Mouse (Mus musculus): ENCODE measurements around the gene Slc25a31. TPM values are rescaled to one million over a fixed set of nuclear protein-coding genes. Genes with fewer than 3 reads are reported as not detected.

The Slc25a31 gene
- total RNA-seq, 2 experiments from 2014 or later: 0.36 TPM; not detected in 1

- intact Hi-C loops (cut with DNase I): no loop called here
- no peak for DNase-seq (ENCODE audit: extremely low spot score in 1 of 2, low spot score in 2 of 2)
Observed at GRCm38 (mm10) chr3:40704816-40705430, 3.7 kb upstream of the Slc25a31 start.

- DNase-seq (ENCODE audit: extremely low spot score in 1 of 2, low spot score in 2 of 2): no peak
- intact Hi-C loops (cut with DNase I): no loop called here
Observed at GRCm38 (mm10) chr3:40716056-40716455, 7.4 kb downstream of the Slc25a31 start.

DNA sequence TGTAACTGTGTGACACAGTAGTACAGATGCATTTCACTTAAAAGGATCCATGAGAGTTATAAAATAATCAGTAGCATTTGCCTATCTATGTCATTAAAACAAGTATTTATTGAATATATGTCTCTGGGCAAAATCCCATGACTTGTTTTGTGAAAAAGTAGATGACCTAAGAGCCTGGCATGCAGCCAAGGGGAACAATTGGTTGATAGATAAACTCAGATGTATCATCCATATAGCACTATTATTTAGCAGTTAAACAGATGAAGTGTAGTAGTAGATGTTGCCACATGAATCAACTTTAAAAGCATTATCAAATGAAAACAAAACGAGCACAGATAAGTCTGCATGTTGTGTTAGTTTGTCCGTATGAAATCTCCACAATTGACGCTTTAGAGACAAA is 10.4 kb downstream of the Slc25a31 start:
- DNase-seq (ENCODE audit: extremely low spot score in 1 of 2, low spot score in 2 of 2): no peak
- intact Hi-C loops (cut with DNase I): no loop called here

- intact Hi-C loops (cut with DNase I): no loop called here
- DNase-seq (ENCODE audit: extremely low spot score in 1 of 2, low spot score in 2 of 2): no peak
Observed at GRCm38 (mm10) chr3:40738381-40738912, 29.8 kb downstream of the Slc25a31 start.

DNA sequence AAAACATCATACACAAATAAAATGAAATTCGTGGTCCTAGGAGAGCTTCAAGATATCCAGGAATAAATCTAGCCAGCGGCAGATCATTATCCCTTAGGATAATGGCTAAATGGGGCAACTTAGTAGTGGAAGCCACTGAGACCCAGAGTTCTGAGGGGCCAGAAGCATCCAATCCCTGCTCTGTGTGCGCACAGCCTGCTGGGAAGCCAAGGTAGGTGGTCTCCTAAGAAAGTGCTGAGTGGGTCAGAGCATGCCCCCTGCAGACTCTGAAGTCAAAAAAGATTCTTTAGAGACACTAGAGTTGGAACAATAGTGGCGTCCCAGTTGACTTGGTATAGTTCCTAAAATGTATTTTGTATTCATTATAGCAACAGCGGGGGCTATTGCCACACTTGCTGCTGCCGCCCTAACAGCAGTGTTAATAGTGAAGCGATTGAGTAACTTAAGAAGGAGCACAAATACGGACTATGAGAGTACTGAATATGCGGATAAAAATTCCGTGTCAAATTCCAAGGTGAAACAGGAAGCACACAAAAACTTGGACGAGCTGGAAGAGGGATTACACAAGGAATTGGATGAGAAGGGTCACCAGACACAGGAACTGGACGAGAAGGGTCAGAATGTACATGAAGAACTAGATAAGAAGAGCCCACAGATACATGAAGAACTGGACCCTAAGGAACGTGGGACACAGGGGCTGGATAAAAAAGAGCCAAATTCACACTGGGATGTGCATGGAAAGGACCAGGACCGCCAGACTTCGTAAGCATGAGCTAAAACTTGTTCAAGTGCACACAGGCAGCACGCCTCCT is 35.6 kb downstream of the Slc25a31 start, which contains the start of gene Hspa4l:
Gene Hspa4l, plus strand, starts transcription at position 472 of the 812 bp plus-strand sequence.
- no peak for DNase-seq (ENCODE audit: extremely low spot score in 1 of 2, low spot score in 2 of 2)
- intact Hi-C loops (cut with DNase I): loop anchor here (2.0 kb wide), 1 partner anchor 213 kb away; the partner anchor contains the start of gene Intu

DNA sequence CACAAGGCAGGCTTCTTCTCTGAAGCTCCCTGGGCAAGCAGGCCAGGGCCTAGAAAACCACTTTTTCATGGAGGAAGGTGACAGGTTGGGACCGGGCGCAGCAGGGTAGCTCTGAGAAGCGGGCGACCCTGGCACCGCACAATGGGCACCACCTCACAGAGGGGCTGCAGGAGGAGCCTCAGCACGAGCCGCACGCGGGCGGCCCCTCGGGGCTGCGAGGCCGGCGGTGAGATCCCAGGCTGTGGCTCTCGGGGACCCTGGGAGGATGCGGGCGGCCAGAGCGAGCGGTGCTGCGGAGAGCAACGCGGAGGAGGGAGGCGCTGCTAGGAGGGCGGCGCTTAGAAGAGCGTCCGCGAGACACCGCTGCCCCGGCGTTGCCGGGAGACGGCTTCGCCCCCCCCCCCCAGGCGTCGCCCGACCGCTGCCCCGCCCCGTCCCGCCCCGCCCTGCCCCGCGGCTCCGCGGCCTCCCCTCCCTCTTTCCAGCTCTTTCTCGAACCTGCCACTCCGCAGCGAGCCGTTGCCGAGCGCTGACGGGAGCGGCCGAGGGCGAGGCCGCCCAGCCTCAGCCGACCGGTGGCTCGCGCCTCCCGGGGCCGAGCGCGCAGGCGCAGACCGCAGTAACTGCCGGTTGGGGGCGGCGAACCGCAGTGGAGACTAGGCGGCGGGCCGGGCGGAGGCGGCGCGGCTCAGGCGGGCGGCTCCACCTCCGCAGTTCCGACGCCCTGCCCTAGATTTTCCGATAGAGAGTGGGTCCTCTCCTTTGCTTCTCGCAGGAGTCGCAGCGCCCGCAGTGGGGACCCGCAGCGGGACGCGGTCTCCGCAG is 36.4 kb downstream of the Slc25a31 start:
- intact Hi-C loops (cut with DNase I): loop anchor here (2.0 kb wide), 1 partner anchor 214 kb away; the partner anchor contains the start of gene Intu
- peak; percentile 84 to 94 for DNase-seq (ENCODE audit: extremely low spot score in 1 of 2, low spot score in 2 of 2)

GRCm38 (mm10) chr3:40745661-40746547 is 37.2 kb downstream of the Slc25a31 start:
- DNase-seq (ENCODE audit: extremely low spot score in 1 of 2, low spot score in 2 of 2): no peak
- intact Hi-C loops (cut with DNase I): loop anchor here (2.0 kb wide), 1 partner anchor 215 kb away; the partner anchor contains the start of gene Intu

GRCm38 (mm10) chr3:40760746-40761145 is 52.1 kb downstream of the Slc25a31 start:
- no peak for DNase-seq (ENCODE audit: extremely low spot score in 1 of 2, low spot score in 2 of 2)
- intact Hi-C loops (cut with DNase I): no loop called here

- no peak for DNase-seq (ENCODE audit: extremely low spot score in 1 of 2, low spot score in 2 of 2)
- intact Hi-C loops (cut with DNase I): no loop called here
Observed at GRCm38 (mm10) chr3:40761312-40761711, 52.7 kb downstream of the Slc25a31 start.

Other genes starting within 250 kb of the Slc25a31 start
- gene Intu, start 177.6 kb upstream of the Slc25a31 start, total RNA-seq (2021): 1 to 10 TPM; 5.2 to 5.9 TPM
- gene Hspa4l, start 35.6 kb downstream of the Slc25a31 start, total RNA-seq (2021): 100 to 1,000 TPM in 1 of 2 experiments, 10 to 100 TPM in 1; 92.8 to 101 TPM
- 1 to 10 TPM; 5.8 to 7.0 TPM for gene Plk4, start 91.2 kb downstream of the Slc25a31 start, total RNA-seq (2021)
- gene Mfsd8, start 138.0 kb downstream of the Slc25a31 start, total RNA-seq (2021): 10 to 100 TPM; 16.8 to 18.2 TPM
- 10 to 100 TPM; 13.5 to 15.2 TPM for gene Abhd18, start 138.1 kb downstream of the Slc25a31 start, total RNA-seq (2021)
- gene 1700034I23Rik, start 193.7 kb downstream of the Slc25a31 start, total RNA-seq (2021): under 1 TPM; 0.17 to 0.24 TPM
- gene Larp1b, start 241.0 kb downstream of the Slc25a31 start, total RNA-seq (2021): 10 to 100 TPM; 23.9 to 24.5 TPM